Mouse (Mus musculus) stomach, postnatal 0 days (tissue): ENCODE results near the gene St7. TPM values are rescaled to one million over a fixed set of nuclear protein-coding genes. Genes with fewer than 3 reads are reported as not detected.

Experiments
- ATAC-seq: fragments of 200-750 bp; cut with Nextera tagmentation; 2 replicates; pipeline ENCODE4 v1.8.0; 2017; ENCODE audit not compliant: low FRiP score, low TSS enrichment
- DNase-seq: peaks from one replicate; pipeline ENCODE4 v3.0.0-alpha.2; 2016; ENCODE audit warnings: low spot score
- H3K27ac ChIP-seq: fragments of 300-500 bp; sonication (generic); replicated peaks from 2 replicates; pipeline ENCODE4 v1.5.1; 2014; ENCODE audit warnings: mild to moderate bottlenecking, control low read depth
- H3K27me3 ChIP-seq: fragments of 300-500 bp; sonication (generic); 2 replicates; pipeline ENCODE4 v1.6.1; 2014; ENCODE audit warnings: low read length; ENCODE audit not compliant: control insufficient read depth, insufficient read depth
- H3K36me3 ChIP-seq: fragments of 300-500 bp; sonication (generic); 2 replicates; pipeline ENCODE4 v1.6.1; 2014; ENCODE audit warnings: low read length, mixed read lengths; ENCODE audit not compliant: control insufficient read depth, insufficient read depth
- H3K4me1 ChIP-seq: fragments of 300-500 bp; sonication (generic); replicated peaks from 2 replicates; pipeline ENCODE4 v1.6.1; 2014; ENCODE audit warnings: antibody characterized with exemption; ENCODE audit not compliant: control insufficient read depth, insufficient read depth
- H3K4me2 ChIP-seq: fragments of 300-500 bp; sonication (generic); replicated peaks from 2 replicates; pipeline ENCODE4 v1.6.1; 2014; ENCODE audit warnings: low read depth, mild to moderate bottlenecking, control low read depth, moderate library complexity
- H3K4me3 ChIP-seq: fragments of 300-500 bp; sonication (generic); 2 replicates; pipeline ENCODE4 v1.5.1; 2014; ENCODE audit warnings: low read depth, low read length, control low read depth
- H3K9ac ChIP-seq: fragments of 300-500 bp; sonication (generic); 2 replicates; pipeline ENCODE4 v1.6.1; 2014; ENCODE audit warnings: mild to moderate bottlenecking, low read length, control low read depth, mixed read lengths
- H3K9me3 ChIP-seq: fragments of 300-500 bp; sonication (generic); 2 replicates; pipeline ENCODE4 v1.6.1; 2016; ENCODE audit warnings: low read length; ENCODE audit not compliant: control insufficient read depth
- CTCF ChIP-seq: IDR thresholded peaks from 2 replicates; pipeline ENCODE4 v1.5.1; 2016; ENCODE audit warnings: antibody characterized with exemption, low read depth, mild to moderate bottlenecking, moderate library complexity
- EP300 ChIP-seq: optimal IDR thresholded peaks from 2 replicates; pipeline ENCODE3; 2016; ENCODE audit warnings: antibody characterized with exemption
- WGBS: fragments of 180-500 bp; shearing (Covaris S2); extraction: QIAGEN DNeasy Blood & Tissue Kit; methylation state at CpG from one replicate; pipeline ENCODE4 v1.1.7; 2014; 5-methylcytosine and 5-hydroxymethylcytosine counted together
- polyA plus RNA-seq: library from polyadenylated mRNA; unstranded; fragments of >200 nt; fragmentation: Nextera tagmentation; extraction: Ambion mirVana; gene quantifications from 2 replicates; pipeline ENCODE4 v1.2.1, GENCODE M21; 2015

Gene St7
- polyA plus RNA-seq, 1 experiment from 2014 or later = 12.5 TPM

DNA sequence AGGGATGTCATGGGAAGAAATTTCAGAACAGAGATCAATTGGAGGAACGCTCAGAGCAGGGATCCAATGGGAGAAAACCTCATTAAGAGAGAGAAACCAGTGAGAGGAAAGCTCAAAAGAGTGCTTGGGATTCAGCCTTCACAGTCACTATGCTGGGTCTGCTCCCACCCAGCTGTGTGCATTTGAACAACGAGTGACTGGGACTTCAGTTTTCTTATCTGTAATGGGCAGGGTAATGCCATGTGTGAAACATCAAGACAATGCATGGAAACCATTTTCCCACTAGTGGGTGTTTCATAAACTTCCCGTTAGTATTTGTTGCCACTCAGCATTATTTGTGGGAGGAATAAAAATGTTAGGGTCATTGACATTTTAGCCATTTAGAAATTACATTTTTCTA lies 111.7 kb downstream of the St7 start:
- H3K4me2 ChIP-seq = no peak overlapping the region
- 67% methylated on average over 3 of the region's 3 CpGs for WGBS
- no peak overlapping the region for H3K4me3 ChIP-seq
- no peak overlapping the region for H3K27ac ChIP-seq
- H3K4me1 ChIP-seq = no peaks in the 10 kb centered on the region
- TF ChIP-seq CTCF (no peak), EP300 (no peak)
- H3K36me3 ChIP-seq = no peaks in the 10 kb centered on the region
- H3K9me3 ChIP-seq = no peaks in the 10 kb centered on the region
- DNase-seq = no peak
- H3K9ac ChIP-seq = no peak overlapping the region
- ATAC-seq = no peak
- no peaks in the 10 kb centered on the region for H3K27me3 ChIP-seq

DNA sequence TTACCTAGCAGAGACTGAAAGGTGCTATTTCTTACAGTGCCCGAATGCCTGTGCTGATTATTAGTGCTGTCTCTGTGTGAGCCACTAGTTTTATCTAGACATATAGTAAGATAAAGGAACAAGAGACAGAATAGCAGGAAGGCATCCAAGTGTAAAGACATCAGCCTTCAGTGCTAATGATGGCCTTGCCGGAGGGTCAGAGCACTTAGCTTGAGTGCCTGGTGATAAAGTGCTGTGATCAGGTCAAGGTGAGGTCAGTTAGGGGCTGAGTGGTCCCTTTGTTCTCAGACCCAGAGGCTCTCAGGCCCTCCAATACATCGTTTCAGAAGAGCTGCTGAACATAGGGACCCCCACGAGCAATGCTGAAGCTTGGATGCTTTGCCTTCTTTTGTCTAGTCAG lies 113.8 kb downstream of the St7 start:
- 26% methylated on average over 4 of the region's 4 CpGs for WGBS
- TF ChIP-seq EP300 = no peak
- no peak for TF ChIP-seq CTCF
- H3K4me3 ChIP-seq = no peak overlapping the region
- no peak overlapping the region for H3K9ac ChIP-seq
- H3K9me3 ChIP-seq = no peaks in the 10 kb centered on the region
- no peaks in the 10 kb centered on the region for H3K36me3 ChIP-seq
- H3K4me1 ChIP-seq = no peaks in the 10 kb centered on the region
- H3K27ac ChIP-seq = no peak overlapping the region
- no peak overlapping the region for H3K4me2 ChIP-seq
- DNase-seq = no peak
- H3K27me3 ChIP-seq = no peaks in the 10 kb centered on the region
- ATAC-seq = no peak

DNA sequence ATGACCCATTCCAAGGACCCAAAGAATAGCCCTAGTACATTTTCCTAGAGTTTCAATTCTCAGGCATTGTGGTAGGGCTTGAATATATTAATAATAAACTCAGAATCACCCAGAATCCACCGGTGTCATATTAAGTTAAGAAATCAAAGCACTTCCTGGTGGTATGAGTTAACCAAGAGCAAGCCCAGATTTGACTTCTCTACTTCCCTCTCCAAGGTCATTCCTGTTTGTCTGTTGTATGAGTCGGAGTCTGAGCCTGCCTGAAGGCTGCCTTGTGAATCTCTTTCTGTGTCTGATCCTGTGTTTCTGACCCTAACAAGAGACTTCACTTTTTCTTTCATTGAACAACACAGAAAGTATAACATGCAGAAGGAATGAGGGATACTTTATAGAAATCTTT lies 118.3 kb downstream of the St7 start:
- ATAC-seq = no peak
- TF ChIP-seq CTCF (no peak), EP300 (no peak)

DNA sequence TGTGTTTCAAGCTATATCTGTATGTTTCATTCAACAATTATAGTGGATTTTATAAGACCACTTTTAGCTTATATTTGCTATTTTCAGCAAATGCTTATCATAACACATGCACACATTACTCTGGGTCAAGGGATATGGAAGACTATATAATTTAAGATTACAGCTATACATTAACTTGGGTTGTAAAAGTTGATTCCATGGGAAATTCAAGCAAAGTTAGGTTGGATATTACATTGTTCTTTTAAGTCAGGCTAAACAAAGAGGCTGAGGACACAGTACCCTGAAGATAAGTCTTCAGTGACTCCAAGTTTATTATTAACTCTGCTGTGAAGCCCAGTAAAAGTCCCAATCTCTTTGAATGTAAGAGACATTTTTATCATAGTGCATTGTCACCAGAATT lies 118.8 kb downstream of the St7 start:
- TF ChIP-seq EP300 (no peak), CTCF (no peak)
- Histone ChIP-seq H3K9ac (no peak overlapping the region), H3K4me3 (no peak overlapping the region), H3K4me1 (no peaks in the 10 kb centered on the region), H3K27me3 (no peaks in the 10 kb centered on the region), H3K4me2 (no peak overlapping the region), H3K36me3 (no peaks in the 10 kb centered on the region), H3K9me3 (no peaks in the 10 kb centered on the region), H3K27ac (no peak overlapping the region)
- no peak for ATAC-seq
- no peak for DNase-seq

More for the DNA sequence above, 118.3 kb downstream of the St7 start:
- H3K9me3 ChIP-seq = no peaks in the 10 kb centered on the region
- WGBS = 59% methylated on average over 2 of the region's 2 CpGs
- H3K27me3 ChIP-seq = no peaks in the 10 kb centered on the region
- no peaks in the 10 kb centered on the region for H3K36me3 ChIP-seq
- H3K9ac ChIP-seq = no peak overlapping the region
- no peaks in the 10 kb centered on the region for H3K4me1 ChIP-seq
- no peak overlapping the region for H3K4me2 ChIP-seq
- no peak overlapping the region for H3K4me3 ChIP-seq
- no peak overlapping the region for H3K27ac ChIP-seq
- no peak for DNase-seq

- no peaks in the 10 kb centered on the region for H3K27me3 ChIP-seq
- TF ChIP-seq EP300 = no peak
- TF ChIP-seq CTCF = peak; percentile 40
- H3K9me3 ChIP-seq = no peaks in the 10 kb centered on the region
- 44% methylated on average over 2 of the region's 2 CpGs for WGBS
- no peak overlapping the region for H3K9ac ChIP-seq
- no peaks in the 10 kb centered on the region for H3K4me1 ChIP-seq
- ATAC-seq = no peak
- no peak overlapping the region for H3K4me2 ChIP-seq
- H3K36me3 ChIP-seq = no peaks in the 10 kb centered on the region
- H3K4me3 ChIP-seq = no peak overlapping the region
- H3K27ac ChIP-seq = no peak overlapping the region
- DNase-seq = no peak
Observed at GRCm38 (mm10) chr6:17814074-17814649, 121.4 kb downstream of the St7 start.

DNA sequence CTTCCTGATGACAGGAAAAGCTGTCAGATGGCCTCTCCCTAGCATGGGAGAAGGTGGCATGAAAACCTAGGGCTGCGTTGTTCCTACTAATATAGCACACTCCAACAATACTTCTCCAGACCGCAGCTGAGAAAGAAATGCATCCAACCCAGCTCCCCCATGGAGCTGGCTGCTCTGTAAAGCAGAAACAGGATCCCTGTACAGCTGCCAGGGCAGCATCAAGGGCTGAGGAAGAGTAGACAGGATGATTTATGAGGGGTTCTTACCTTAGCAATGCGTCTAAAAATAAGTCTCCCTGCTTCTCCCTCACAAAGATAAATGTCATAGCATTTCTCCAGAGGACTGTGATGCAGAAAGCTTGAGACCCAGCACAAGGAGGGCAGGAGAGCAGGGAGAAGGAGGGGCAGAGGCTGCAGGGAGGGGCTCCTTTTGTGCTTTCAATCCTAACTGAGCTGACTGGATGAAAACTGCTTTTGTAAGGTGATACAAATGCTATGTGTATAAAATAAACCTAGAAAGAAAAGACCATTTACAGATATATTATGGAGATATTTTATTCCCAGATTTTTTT lies 124.2 kb downstream of the St7 start:
- Histone ChIP-seq H3K4me2 (no peak overlapping the region), H3K9ac (no peak overlapping the region), H3K27ac (no peak overlapping the region), H3K9me3 (no peaks in the 10 kb centered on the region), H3K4me3 (no peak overlapping the region), H3K36me3 (no peaks in the 10 kb centered on the region), H3K27me3 (no peaks in the 10 kb centered on the region), H3K4me1 (no peaks in the 10 kb centered on the region)
- TF ChIP-seq EP300 (no peak), CTCF (no peak)
- DNase-seq (no peak), ATAC-seq (no peak)
- 18% methylated on average over 3 of the region's 3 CpGs for WGBS
